Comparison of ENCODE assay signal across 18 mouse cellular contexts in the genomic region with DNA sequence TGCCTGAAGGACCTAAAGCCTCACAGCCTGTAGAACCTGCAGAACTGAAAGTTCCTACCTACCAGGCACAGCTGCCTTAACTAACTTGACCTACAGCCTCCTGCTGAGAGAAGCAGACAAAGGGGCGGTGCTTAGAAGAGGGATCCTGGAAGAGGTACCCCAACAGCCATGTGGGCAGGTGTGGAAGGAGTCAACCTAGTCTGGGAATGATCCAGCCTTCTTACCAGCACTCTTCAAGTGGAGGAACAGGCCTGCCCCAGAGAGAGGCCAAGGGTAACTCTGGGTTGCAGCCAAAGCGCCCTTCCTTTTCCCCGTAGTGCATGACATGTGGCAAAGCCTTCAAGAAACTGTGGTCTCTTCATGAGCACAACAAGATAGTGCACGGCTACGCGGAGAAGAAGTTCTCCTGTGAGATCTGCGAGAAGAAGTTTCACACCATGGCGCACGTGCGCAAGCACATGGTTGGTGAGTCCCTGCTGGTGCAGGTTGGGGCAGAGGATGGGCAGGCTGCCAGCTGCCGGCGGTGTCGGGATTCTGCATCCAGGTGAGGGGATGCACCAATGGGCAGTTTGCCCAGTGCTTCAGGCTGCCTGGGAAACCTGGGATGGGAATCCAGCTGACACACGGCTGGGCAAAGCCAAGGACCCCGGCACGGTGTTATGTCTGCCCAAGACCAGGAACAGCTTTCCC. TPM values are rescaled to one million over a fixed set of nuclear protein-coding genes. Genes with fewer than 3 reads are reported as not detected.
DNase-seq lines count a peak whose midpoint lies in the region; ATAC-seq and TF ChIP-seq lines count a peak whose summit lies in the region.
"Had no signal": no experiment of that assay in that cellular context is flagged by ENCODE, and none has a peak within 500 bp of the region (broad histone marks: within the 10 kb centered on the region; RNA-seq: fewer than 3 reads in every experiment).

No protein-coding gene starts in this region.

- H3K36me3 ChIP-seq in hindbrain, postnatal 0 days (ENCODE audit: insufficient read depth, low read length): peaks cover 42% of the 10 kb centered on the region
- H3K36me3 ChIP-seq in hindbrain, embryonic 14.5 days (replicated peaks; ENCODE audit: control insufficient read depth, insufficient read depth): peaks cover 64% of the 10 kb centered on the region
- H3K36me3 ChIP-seq in embryonic facial prominence, embryonic 12.5 days: peaks cover 72% of the 10 kb centered on the region
- peaks cover 57% of the 10 kb centered on the region for H3K36me3 ChIP-seq in lung, embryonic 15.5 days
- H3K36me3 ChIP-seq in midbrain, embryonic 10.5 days: peaks cover 74% of the 10 kb centered on the region

- H3K4me2 ChIP-seq in hindbrain, postnatal 0 days (ENCODE audit: low read depth, low read length): no peak overlapping the region
- no peak overlapping the region for H3K4me2 ChIP-seq in hindbrain, embryonic 14.5 days (replicated peaks)
- no peak overlapping the region for H3K4me2 ChIP-seq in embryonic facial prominence, embryonic 12.5 days (replicated peaks)
- no peak overlapping the region for H3K4me2 ChIP-seq in lung, embryonic 15.5 days
- H3K4me2 ChIP-seq: heart, embryonic 11.5 days; limb, embryonic 15.5 days; midbrain, embryonic 11.5 days; neural tube, embryonic 13.5 days had no signal

- no peaks in the 10 kb centered on the region for H3K9me3 ChIP-seq in hindbrain, postnatal 0 days (ENCODE audit: low read length)
- H3K9me3 ChIP-seq in hindbrain, embryonic 14.5 days (ENCODE audit: control insufficient read depth, low read length): no peaks in the 10 kb centered on the region
- no peaks in the 10 kb centered on the region for H3K9me3 ChIP-seq in embryonic facial prominence, embryonic 12.5 days
- H3K9me3 ChIP-seq in lung, embryonic 15.5 days: no peaks in the 10 kb centered on the region
- no peaks in the 10 kb centered on the region for H3K9me3 ChIP-seq in midbrain, embryonic 10.5 days (replicated peaks)
- H3K9me3 ChIP-seq: limb, embryonic 15.5 days; neural tube, embryonic 13.5 days had no signal

- H3K4me1 ChIP-seq in hindbrain, postnatal 0 days (ENCODE audit: insufficient read depth, low read length): peaks cover 13% of the 10 kb centered on the region
- peaks cover 18% of the 10 kb centered on the region for H3K4me1 ChIP-seq in hindbrain, embryonic 14.5 days (replicated peaks; ENCODE audit: control insufficient read depth, insufficient read depth, low read length)
- peaks cover 17% of the 10 kb centered on the region for H3K4me1 ChIP-seq in embryonic facial prominence, embryonic 12.5 days
- peaks cover 31% of the 10 kb centered on the region for H3K4me1 ChIP-seq in lung, embryonic 15.5 days
- peaks cover 23% of the 10 kb centered on the region for H3K4me1 ChIP-seq in midbrain, embryonic 10.5 days

- no peak overlapping the region for H3K27ac ChIP-seq in hindbrain, postnatal 0 days
- H3K27ac ChIP-seq in hindbrain, embryonic 14.5 days: no peak overlapping the region
- H3K27ac ChIP-seq in embryonic facial prominence, embryonic 12.5 days: no peak overlapping the region
- peak overlapping the region; percentile 32 for H3K27ac ChIP-seq in lung, embryonic 15.5 days
- no peak overlapping the region for H3K27ac ChIP-seq in midbrain, embryonic 10.5 days (replicated peaks)
- H3K27ac ChIP-seq: limb, embryonic 15.5 days; neural tube, embryonic 13.5 days had no signal

- H3K27me3 ChIP-seq in hindbrain, postnatal 0 days (ENCODE audit: insufficient read depth, low read length): no peaks in the 10 kb centered on the region
- H3K27me3 ChIP-seq in hindbrain, embryonic 14.5 days (ENCODE audit: control insufficient read depth, insufficient read depth, low read length): no peaks in the 10 kb centered on the region
- H3K27me3 ChIP-seq in embryonic facial prominence, embryonic 12.5 days: no peaks in the 10 kb centered on the region
- H3K27me3 ChIP-seq in lung, embryonic 15.5 days: no peaks in the 10 kb centered on the region
- H3K27me3 ChIP-seq in midbrain, embryonic 10.5 days (ENCODE audit: low read depth, poor library complexity, severe bottlenecking): no peaks in the 10 kb centered on the region
- H3K27me3 ChIP-seq: limb, embryonic 15.5 days; neural tube, embryonic 13.5 days; Patski had no signal

- WGBS in hindbrain, postnatal 0 days: 75% methylated on average over 16 of the region's 16 CpGs
- WGBS in hindbrain, embryonic 14.5 days: 84% methylated on average over 16 of the region's 16 CpGs
- WGBS in embryonic facial prominence, embryonic 12.5 days: 89% methylated on average over 16 of the region's 16 CpGs
- 75% methylated on average over 16 of the region's 16 CpGs for WGBS in lung, embryonic 15.5 days
- 94% methylated on average over 16 of the region's 16 CpGs for whole genome bisulfite sequencing in midbrain, embryonic 10.5 days

- TF ChIP-seq CTCF in hindbrain, postnatal 0 days (IDR thresholded peaks at IDR 0.05; ENCODE audit: low read depth): no peak

- peak; percentile 49 for DNase-seq in hindbrain, postnatal 0 days (ENCODE audit: low spot score)
- no peak for DNase-seq in hindbrain, embryonic 14.5 days (ENCODE audit: low spot score)
- no peak for DNase-seq in right cerebral cortex, adult 2 months (ENCODE audit: low spot score in 2 of 2)
- no peak for DNase-seq in midbrain, embryonic 10.5 days (ENCODE audit: low spot score)
- no peak for DNase-seq in retina, embryonic 14.5 days (ENCODE audit: low spot score)
- DNase-seq: adrenal gland, postnatal 14 days; gastrocnemius, postnatal 14 days; kidney, adult 8-10 months; kidney, postnatal 36 days had no signal

- ATAC-seq in hindbrain, postnatal 0 days: no peak
- ATAC-seq in hindbrain, embryonic 14.5 days (ENCODE audit: low FRiP score): no peak
- no peak for ATAC-seq in embryonic facial prominence, embryonic 12.5 days (ENCODE audit: insufficient number of reproducible peaks, insufficient read depth, low FRiP score, low TSS enrichment)
- no peak for ATAC-seq in lung, embryonic 15.5 days (ENCODE audit: borderline replicate concordance, extremely low read depth, low FRiP score, low TSS enrichment)
- ATAC-seq: activated CD4-positive, CD25-positive, alpha-beta regulatory T cell, adult 4 months; inflammation-experienced regulatory T-cells, adult 6 months; Patski had no signal

- H3K9ac ChIP-seq in hindbrain, postnatal 0 days (replicated peaks; ENCODE audit: low read length): no peak overlapping the region
- no peak overlapping the region for H3K9ac ChIP-seq in hindbrain, embryonic 14.5 days
- 0 out of 2 replicates have a peak overlapping the region, but pooled peaks have one; percentile 4 for H3K9ac ChIP-seq in embryonic facial prominence, embryonic 12.5 days
- H3K9ac ChIP-seq in lung, embryonic 15.5 days: no peak overlapping the region
- H3K9ac ChIP-seq: limb, embryonic 15.5 days; neural tube, embryonic 13.5 days had no signal

- H3K4me3 ChIP-seq in hindbrain, postnatal 0 days (ENCODE audit: low read length): no peak overlapping the region
- no peak overlapping the region for H3K4me3 ChIP-seq in hindbrain, embryonic 14.5 days (replicated peaks; ENCODE audit: low read length)
- no peak overlapping the region for H3K4me3 ChIP-seq in embryonic facial prominence, embryonic 12.5 days
- H3K4me3 ChIP-seq in lung, embryonic 15.5 days: no peak overlapping the region
- H3K4me3 ChIP-seq in midbrain, embryonic 10.5 days: no peak overlapping the region
- H3K4me3 ChIP-seq: limb, embryonic 15.5 days; neural tube, embryonic 13.5 days had no signal

RNA-seq across cellular contexts. Expression of a gene that starts 6.2 kb away (rescaled TPM):
- 62.3 and 70.1 TPM in 2 replicates for total RNA-seq in hindbrain, postnatal 0 days (2014; rRNA removed)
- polyA plus RNA-seq in hindbrain, postnatal 0 days (2015; fragmentation: Nextera tagmentation; extraction: Ambion mirVana): 23.6 and 25.5 TPM in 2 replicates
- polyA plus RNA-seq in hindbrain, embryonic 14.5 days (2014; fragmentation: Nextera tagmentation; extraction: Ambion mirVana): 19.1 and 21.5 TPM in 2 replicates
- polyA plus RNA-seq in embryonic facial prominence, embryonic 12.5 days (2016; fragmentation: Nextera tagmentation; extraction: Ambion mirVana): 15.4 and 20.1 TPM in 2 replicates
- polyA plus RNA-seq in lung, embryonic 15.5 days (2015; fragmentation: Nextera tagmentation; extraction: Ambion mirVana): 16.7 and 17.7 TPM in 2 replicates
- polyA plus RNA-seq in midbrain, embryonic 10.5 days (2016; fragmentation: Nextera tagmentation; extraction: Ambion mirVana): 4.8 and 6.6 TPM in 2 replicates
- polyA plus RNA-seq: activated CD4-positive, CD25-positive, alpha-beta regulatory T cell, adult 4 months had no signal

RNA-seq across cellular contexts. Expression of a gene that starts 12.1 kb away (rescaled TPM):
- total RNA-seq in hindbrain, postnatal 0 days (2014; rRNA removed): 2.1 and 4.1 TPM in 2 replicates
- polyA plus RNA-seq in hindbrain, postnatal 0 days (2015; fragmentation: Nextera tagmentation; extraction: Ambion mirVana): 2.3 and 2.4 TPM in 2 replicates
- polyA plus RNA-seq in hindbrain, embryonic 14.5 days (2014; fragmentation: Nextera tagmentation; extraction: Ambion mirVana): 1.6 and 2.3 TPM in 2 replicates
- polyA plus RNA-seq in embryonic facial prominence, embryonic 12.5 days (2016; fragmentation: Nextera tagmentation; extraction: Ambion mirVana): 2.9 and 3.6 TPM in 2 replicates
- 0.47 and 0.49 TPM in 2 replicates for polyA plus RNA-seq in lung, embryonic 15.5 days (2015; fragmentation: Nextera tagmentation; extraction: Ambion mirVana)
- 0.15 and 0.16 TPM in 2 replicates for polyA plus RNA-seq in midbrain, embryonic 10.5 days (2016; fragmentation: Nextera tagmentation; extraction: Ambion mirVana)
- total RNA-seq: adrenal gland, postnatal 14 days had no signal
- polyA plus RNA-seq: activated CD4-positive, CD25-positive, alpha-beta regulatory T cell, adult 4 months; inflammation-experienced regulatory T-cells, adult 6 months; Patski had no signal

RNA-seq across cellular contexts. Expression of a gene that starts 27.0 kb away (rescaled TPM):
- 1.2 and 1.8 TPM in 2 replicates for total RNA-seq in hindbrain, postnatal 0 days (2014; rRNA removed)
- 0.78 and 0.85 TPM in 2 replicates for polyA plus RNA-seq in hindbrain, postnatal 0 days (2015; fragmentation: Nextera tagmentation; extraction: Ambion mirVana)
- polyA plus RNA-seq in hindbrain, embryonic 14.5 days (2014; fragmentation: Nextera tagmentation; extraction: Ambion mirVana): 0.31 TPM in 1 of 2 replicates, not detected in the other
- 0.40 TPM in 1 of 2 replicates, not detected in the other for polyA plus RNA-seq in embryonic facial prominence, embryonic 12.5 days (2016; fragmentation: Nextera tagmentation; extraction: Ambion mirVana)
- 0.96 and 1.8 TPM in 2 replicates for polyA plus RNA-seq in lung, embryonic 15.5 days (2015; fragmentation: Nextera tagmentation; extraction: Ambion mirVana)
- not detected in 2 replicates for polyA plus RNA-seq in midbrain, embryonic 10.5 days (2016; fragmentation: Nextera tagmentation; extraction: Ambion mirVana)
- total RNA-seq: adrenal gland, postnatal 14 days had no signal
- polyA plus RNA-seq: activated CD4-positive, CD25-positive, alpha-beta regulatory T cell, adult 4 months; inflammation-experienced regulatory T-cells, adult 6 months; midbrain, embryonic 11.5 days; Patski had no signal

RNA-seq across cellular contexts. Expression of a gene that starts 46.3 kb away (rescaled TPM):
- 68.7 and 76.6 TPM in 2 replicates for total RNA-seq in hindbrain, postnatal 0 days (2014; rRNA removed)
- 47.1 and 50.4 TPM in 2 replicates for polyA plus RNA-seq in hindbrain, postnatal 0 days (2015; fragmentation: Nextera tagmentation; extraction: Ambion mirVana)
- 56.2 and 64.1 TPM in 2 replicates for polyA plus RNA-seq in hindbrain, embryonic 14.5 days (2014; fragmentation: Nextera tagmentation; extraction: Ambion mirVana)
- polyA plus RNA-seq in embryonic facial prominence, embryonic 12.5 days (2016; fragmentation: Nextera tagmentation; extraction: Ambion mirVana): 73.7 and 85.5 TPM in 2 replicates
- 57.5 and 60.4 TPM in 2 replicates for polyA plus RNA-seq in lung, embryonic 15.5 days (2015; fragmentation: Nextera tagmentation; extraction: Ambion mirVana)
- 56.1 and 59.5 TPM in 2 replicates for polyA plus RNA-seq in midbrain, embryonic 10.5 days (2016; fragmentation: Nextera tagmentation; extraction: Ambion mirVana)

RNA-seq across cellular contexts. Expression of a gene that starts 55.2 kb away (rescaled TPM):
- total RNA-seq in hindbrain, postnatal 0 days (2014; rRNA removed): 62.4 and 62.6 TPM in 2 replicates
- 231 and 246 TPM in 2 replicates for polyA plus RNA-seq in hindbrain, postnatal 0 days (2015; fragmentation: Nextera tagmentation; extraction: Ambion mirVana)
- polyA plus RNA-seq in hindbrain, embryonic 14.5 days (2014; fragmentation: Nextera tagmentation; extraction: Ambion mirVana): 171 and 213 TPM in 2 replicates
- 96.2 and 117 TPM in 2 replicates for polyA plus RNA-seq in embryonic facial prominence, embryonic 12.5 days (2016; fragmentation: Nextera tagmentation; extraction: Ambion mirVana)
- 96.0 and 101 TPM in 2 replicates for polyA plus RNA-seq in lung, embryonic 15.5 days (2015; fragmentation: Nextera tagmentation; extraction: Ambion mirVana)
- 91.8 and 103 TPM in 2 replicates for polyA plus RNA-seq in midbrain, embryonic 10.5 days (2016; fragmentation: Nextera tagmentation; extraction: Ambion mirVana)
